Mouse (Mus musculus) midbrain, embryonic 10.5 days (tissue): ENCODE data around the gene Zc3h12d. TPM values are rescaled to one million over a fixed set of nuclear protein-coding genes. Genes with fewer than 3 reads are reported as not detected.

Experiments used
- DNase-seq: peaks from one replicate; pipeline ENCODE4 v3.0.0-alpha.2; 2017; ENCODE audit warnings: low spot score
- H3K27ac ChIP-seq: fragments of 300-500 bp; sonication (generic); replicated peaks from 2 replicates; pipeline ENCODE4 v1.5.1; 2016; ENCODE audit warnings: mild to moderate bottlenecking
- H3K27me3 ChIP-seq: fragments of 300-500 bp; sonication (generic); 2 replicates; pipeline ENCODE4 v1.6.1; 2016; ENCODE audit warnings: low read depth, mild to moderate bottlenecking; ENCODE audit not compliant: poor library complexity, severe bottlenecking
- H3K36me3 ChIP-seq: fragments of 300-500 bp; sonication (generic); 2 replicates; pipeline ENCODE4 v1.6.1; 2016; ENCODE audit warnings: mild to moderate bottlenecking, moderate library complexity
- H3K4me1 ChIP-seq: fragments of 300-500 bp; sonication (generic); 2 replicates; pipeline ENCODE4 v1.6.1; 2016
- H3K4me3 ChIP-seq: fragments of 300-500 bp; sonication (generic); 2 replicates; pipeline ENCODE4 v1.5.1; 2016; ENCODE audit warnings: mild to moderate bottlenecking, moderate library complexity
- H3K9me3 ChIP-seq: fragments of 300-500 bp; sonication (generic); replicated peaks from 2 replicates; pipeline ENCODE4 v1.6.1; 2016; ENCODE audit warnings: mild to moderate bottlenecking
- WGBS: fragments of 180-500 bp; shearing (Covaris S2); methylation state at CpG from one replicate; pipeline ENCODE4 v1.1.7; 2016; 5-methylcytosine and 5-hydroxymethylcytosine counted together
- polyA plus RNA-seq: library from polyadenylated mRNA; unstranded; fragments of >200 nt; fragmentation: Nextera tagmentation; extraction: Ambion mirVana; gene quantifications from 2 replicates; pipeline ENCODE4 v1.2.1, GENCODE M21; 2016

The Zc3h12d gene
- polyA plus RNA-seq, 1 experiment from 2014 or later, result 0.02 TPM

- Histone ChIP-seq H3K4me1 (no peaks in the 10 kb centered on the region), H3K9me3 (no peaks in the 10 kb centered on the region), H3K36me3 (no peaks in the 10 kb centered on the region), H3K4me3 (no peak overlapping the region), H3K27ac (no peak overlapping the region), H3K27me3 (no peaks in the 10 kb centered on the region)
- no peak for DNase-seq
- 77% methylated on average over 14 of the region's 14 CpGs for WGBS
Measured at GRCm38 (mm10) chr10:7841571-7842080, 9.4 kb downstream of the Zc3h12d start.

- DNase-seq, result no peak
- no peaks in the 10 kb centered on the region for H3K9me3 ChIP-seq
- 97% methylated on average over 4 of the region's 4 CpGs for WGBS
- H3K27ac ChIP-seq, result no peak overlapping the region
- H3K27me3 ChIP-seq, result no peaks in the 10 kb centered on the region
- no peaks in the 10 kb centered on the region for H3K36me3 ChIP-seq
- no peaks in the 10 kb centered on the region for H3K4me1 ChIP-seq
- no peak overlapping the region for H3K4me3 ChIP-seq
Measured at GRCm38 (mm10) chr10:7843181-7843580, 10.9 kb downstream of the Zc3h12d start.

GRCm38 (mm10) chr10:7844161-7844560 is 11.9 kb downstream of the Zc3h12d start:
- 84% methylated on average over 4 of the region's 4 CpGs for WGBS
- no peak for DNase-seq
- no peaks in the 10 kb centered on the region for H3K4me1 ChIP-seq

GRCm38 (mm10) chr10:7845136-7845535 is 12.9 kb downstream of the Zc3h12d start:
- DNase-seq, result no peak
- H3K27me3 ChIP-seq, result no peaks in the 10 kb centered on the region
- H3K4me1 ChIP-seq, result no peaks in the 10 kb centered on the region
- WGBS, result 86% methylated on average over 8 of the region's 8 CpGs
- no peaks in the 10 kb centered on the region for H3K9me3 ChIP-seq
- H3K4me3 ChIP-seq, result no peak overlapping the region
- no peaks in the 10 kb centered on the region for H3K36me3 ChIP-seq
- no peak overlapping the region for H3K27ac ChIP-seq

More at GRCm38 (mm10) chr10:7844161-7844560, 11.9 kb downstream of the Zc3h12d start:
- H3K36me3 ChIP-seq, result no peaks in the 10 kb centered on the region
- H3K4me3 ChIP-seq, result no peak overlapping the region
- no peak overlapping the region for H3K27ac ChIP-seq
- no peaks in the 10 kb centered on the region for H3K27me3 ChIP-seq
- no peaks in the 10 kb centered on the region for H3K9me3 ChIP-seq

GRCm38 (mm10) chr10:7845991-7846390 is 13.7 kb downstream of the Zc3h12d start:
- DNase-seq, result no peak
- Histone ChIP-seq H3K4me1 (no peaks in the 10 kb centered on the region), H3K9me3 (no peaks in the 10 kb centered on the region), H3K4me3 (no peak overlapping the region), H3K36me3 (no peaks in the 10 kb centered on the region), H3K27ac (no peak overlapping the region), H3K27me3 (no peaks in the 10 kb centered on the region)
- 88% methylated on average over 4 of the region's 4 CpGs for WGBS

GRCm38 (mm10) chr10:7847166-7847605 is 14.9 kb downstream of the Zc3h12d start:
- DNase-seq, result no peak
- 78% methylated on average over 2 of the region's 2 CpGs for WGBS
- H3K4me3 ChIP-seq, result no peak overlapping the region
- no peaks in the 10 kb centered on the region for H3K27me3 ChIP-seq
- no peak overlapping the region for H3K27ac ChIP-seq
- H3K9me3 ChIP-seq, result no peaks in the 10 kb centered on the region
- H3K4me1 ChIP-seq, result no peaks in the 10 kb centered on the region
- no peaks in the 10 kb centered on the region for H3K36me3 ChIP-seq

- Histone ChIP-seq H3K9me3 (no peaks in the 10 kb centered on the region), H3K27me3 (no peaks in the 10 kb centered on the region), H3K4me1 (no peaks in the 10 kb centered on the region), H3K27ac (no peak overlapping the region), H3K36me3 (no peaks in the 10 kb centered on the region), H3K4me3 (no peak overlapping the region)
- DNase-seq, result no peak
- WGBS, result 69% methylated on average over 3 of the region's 3 CpGs
Measured at GRCm38 (mm10) chr10:7851891-7852290, 19.6 kb downstream of the Zc3h12d start.

GRCm38 (mm10) chr10:7860494-7860893 is 28.2 kb downstream of the Zc3h12d start:
- Histone ChIP-seq H3K9me3 (no peaks in the 10 kb centered on the region), H3K27ac (no peak overlapping the region), H3K4me1 (no peaks in the 10 kb centered on the region), H3K27me3 (no peaks in the 10 kb centered on the region), H3K36me3 (no peaks in the 10 kb centered on the region), H3K4me3 (no peak overlapping the region)
- no peak for DNase-seq
- 85% methylated on average over 7 of the region's 7 CpGs for WGBS

GRCm38 (mm10) chr10:7861259-7861936 is 29.1 kb downstream of the Zc3h12d start:
- H3K36me3 ChIP-seq, result no peaks in the 10 kb centered on the region
- H3K4me1 ChIP-seq, result no peaks in the 10 kb centered on the region
- peaks cover 4% of the 10 kb centered on the region for H3K27me3 ChIP-seq
- no peak for DNase-seq
- no peaks in the 10 kb centered on the region for H3K9me3 ChIP-seq
- no peak overlapping the region for H3K27ac ChIP-seq
- no peak overlapping the region for H3K4me3 ChIP-seq
- 90% methylated on average over 14 of the region's 14 CpGs for WGBS

GRCm38 (mm10) chr10:7861937-7862657 is 29.8 kb downstream of the Zc3h12d start:
- DNase-seq, result no peak
- H3K9me3 ChIP-seq, result no peaks in the 10 kb centered on the region
- H3K27me3 ChIP-seq, result peaks cover 11% of the 10 kb centered on the region
- H3K36me3 ChIP-seq, result no peaks in the 10 kb centered on the region
- H3K27ac ChIP-seq, result no peak overlapping the region
- no peak overlapping the region for H3K4me3 ChIP-seq
- WGBS, result 93% methylated on average over 25 of the region's 25 CpGs
- peaks cover 3% of the 10 kb centered on the region for H3K4me1 ChIP-seq

- no peak for DNase-seq
- no peaks in the 10 kb centered on the region for H3K9me3 ChIP-seq
- H3K27me3 ChIP-seq, result peaks cover 24% of the 10 kb centered on the region
- WGBS, result 95% methylated on average over 6 of the region's 6 CpGs
- no peak overlapping the region for H3K4me3 ChIP-seq
- no peak overlapping the region for H3K27ac ChIP-seq
- H3K36me3 ChIP-seq, result no peaks in the 10 kb centered on the region
- H3K4me1 ChIP-seq, result peaks cover 10% of the 10 kb centered on the region
Measured at GRCm38 (mm10) chr10:7863411-7863810, 31.1 kb downstream of the Zc3h12d start.

GRCm38 (mm10) chr10:7864184-7864583 is 31.9 kb downstream of the Zc3h12d start:
- no peak for DNase-seq
- H3K4me3 ChIP-seq, result no peak overlapping the region
- 83% methylated on average over 6 of the region's 6 CpGs for WGBS
- H3K4me1 ChIP-seq, result peaks cover 10% of the 10 kb centered on the region
- no peak overlapping the region for H3K27ac ChIP-seq
- no peaks in the 10 kb centered on the region for H3K9me3 ChIP-seq
- no peaks in the 10 kb centered on the region for H3K36me3 ChIP-seq
- H3K27me3 ChIP-seq, result peaks cover 31% of the 10 kb centered on the region

- WGBS, result 88% methylated on average over 3 of the region's 3 CpGs
Measured at GRCm38 (mm10) chr10:7864806-7865205, 32.5 kb downstream of the Zc3h12d start.

More at GRCm38 (mm10) chr10:7864806-7865205, 32.5 kb downstream of the Zc3h12d start:
- no peak overlapping the region for H3K27ac ChIP-seq
- peaks cover 36% of the 10 kb centered on the region for H3K27me3 ChIP-seq
- H3K36me3 ChIP-seq, result no peaks in the 10 kb centered on the region
- no peaks in the 10 kb centered on the region for H3K9me3 ChIP-seq
- no peak overlapping the region for H3K4me3 ChIP-seq
- peaks cover 10% of the 10 kb centered on the region for H3K4me1 ChIP-seq
- no peak for DNase-seq
